Mouse (Mus musculus): ENCODE measurements around the gene Pygo1.

Pygo1 gene

DNA sequence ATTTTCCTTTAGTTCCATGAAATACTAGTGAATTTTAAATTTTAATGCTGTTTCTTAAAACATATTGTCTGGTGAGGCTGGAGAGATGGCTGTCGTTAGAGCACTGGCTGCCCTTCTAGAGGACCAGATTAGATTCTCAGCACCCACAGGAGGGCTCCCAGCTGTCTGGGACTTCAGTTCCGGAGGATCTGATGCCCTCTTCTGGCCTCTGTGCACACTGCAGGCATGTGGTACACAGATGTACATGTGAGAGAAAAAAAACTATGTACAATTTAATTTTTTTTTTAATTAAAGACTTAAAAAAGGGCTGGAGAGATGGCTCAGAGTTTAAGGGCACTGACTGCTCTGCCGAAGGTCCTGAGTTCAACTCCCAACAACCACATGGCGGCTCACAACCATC lies 9.9 kb downstream of the Pygo1 start:
- DNase-seq (ENCODE audit: low read depth, low spot score) = no peak

DNA sequence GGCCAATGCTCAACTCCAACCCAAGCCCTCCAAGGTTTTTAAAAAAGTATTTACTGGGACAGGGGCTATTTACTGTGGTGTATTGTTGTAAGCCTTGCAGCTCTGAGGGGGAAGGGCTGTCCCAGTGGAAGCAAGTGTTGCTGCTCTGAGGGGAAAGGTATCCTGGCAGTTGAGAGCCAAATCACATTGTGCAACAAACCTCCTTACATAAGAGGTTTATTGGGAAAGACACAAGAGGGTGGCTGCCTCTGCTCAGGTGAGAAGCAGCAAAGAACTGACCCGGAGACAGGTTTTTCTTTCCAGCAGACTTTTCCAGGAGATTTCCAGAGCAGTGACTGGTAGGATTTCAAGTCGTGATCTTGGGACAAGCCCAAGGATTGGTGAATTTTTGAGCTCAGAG lies 10.9 kb downstream of the Pygo1 start:
- DNase-seq (ENCODE audit: low read depth, low spot score) = no peak

DNA sequence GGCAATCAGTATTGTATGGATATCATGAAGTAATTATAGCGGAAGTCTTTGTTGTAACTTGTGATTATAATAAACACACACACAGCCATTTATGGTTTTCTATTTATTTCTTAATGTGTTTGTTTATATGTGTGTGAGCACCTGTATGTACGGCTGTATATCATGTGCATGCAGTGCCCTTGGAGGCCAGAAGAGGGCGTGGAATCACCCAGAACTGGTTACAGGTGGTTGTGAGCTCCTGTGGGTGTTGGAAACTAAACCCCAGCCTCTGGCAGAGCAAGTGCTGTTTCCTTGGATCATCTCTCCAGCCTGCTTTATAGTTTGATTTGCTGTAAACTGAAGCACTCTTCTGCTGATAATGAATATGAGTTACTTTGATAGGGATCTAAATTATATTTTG lies 18.0 kb downstream of the Pygo1 start:
- no peak for DNase-seq (ENCODE audit: low read depth, low spot score)

DNA sequence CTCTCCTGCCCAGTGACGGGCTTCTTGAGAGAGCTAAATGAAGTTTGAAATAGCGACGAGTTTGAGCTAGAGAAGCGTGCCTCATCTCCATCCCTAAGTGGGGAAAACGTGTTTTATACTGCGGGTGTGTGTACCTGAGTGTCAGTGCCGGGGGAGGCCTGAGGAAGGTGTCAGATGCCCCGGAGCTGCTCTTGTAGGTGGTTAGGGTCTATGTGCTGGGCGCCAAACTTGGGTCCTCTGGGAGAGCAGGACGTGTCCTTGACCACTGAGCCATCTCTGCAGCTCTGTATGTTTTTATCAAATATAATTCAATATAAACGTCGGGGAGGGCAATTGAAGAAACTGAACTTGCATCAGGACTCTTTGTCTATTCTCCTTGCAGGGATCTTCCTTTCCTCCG lies 18.8 kb downstream of the Pygo1 start:
- no peak for DNase-seq (ENCODE audit: low read depth, low spot score)

DNA sequence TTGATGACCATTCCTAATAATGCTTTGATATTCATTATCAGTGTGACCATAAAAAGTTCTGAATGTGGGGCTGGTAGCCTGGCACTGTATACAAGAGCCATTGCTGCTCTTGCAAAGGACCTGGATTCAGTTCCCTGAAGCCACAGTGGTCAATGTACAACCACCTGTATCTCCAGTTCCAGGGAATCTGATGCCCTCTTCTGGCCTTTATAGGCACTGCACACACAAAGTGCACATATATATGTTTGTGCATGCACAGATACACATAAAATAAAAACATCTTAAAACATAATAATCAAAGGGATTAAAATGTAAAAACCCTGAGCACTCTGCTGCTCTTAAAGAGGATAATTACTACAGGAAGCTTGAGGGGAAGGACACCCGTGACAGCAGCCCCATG lies 21.6 kb downstream of the Pygo1 start:
- DNase-seq (ENCODE audit: low read depth, low spot score) = no peak

DNA sequence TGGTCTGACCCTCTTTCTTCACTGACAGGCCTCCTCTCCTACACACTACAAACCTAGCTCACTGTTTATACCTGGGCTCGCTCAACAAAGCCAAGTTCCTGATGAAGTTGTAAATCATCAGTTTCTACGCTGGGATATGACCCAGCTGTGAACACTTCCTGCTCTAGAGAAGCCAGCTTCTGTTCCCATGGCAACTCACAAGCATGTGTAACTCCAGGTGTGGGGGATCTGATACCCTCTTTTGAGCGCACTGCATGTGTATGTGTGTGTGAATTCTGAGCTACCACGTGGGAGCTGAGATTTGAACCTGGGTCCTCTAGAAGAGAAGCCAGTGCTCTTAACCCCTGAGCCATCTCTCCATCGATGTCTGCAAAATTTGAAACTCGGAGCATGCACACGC lies 24.1 kb downstream of the Pygo1 start:
- no peak for DNase-seq (ENCODE audit: low read depth, low spot score)

DNA sequence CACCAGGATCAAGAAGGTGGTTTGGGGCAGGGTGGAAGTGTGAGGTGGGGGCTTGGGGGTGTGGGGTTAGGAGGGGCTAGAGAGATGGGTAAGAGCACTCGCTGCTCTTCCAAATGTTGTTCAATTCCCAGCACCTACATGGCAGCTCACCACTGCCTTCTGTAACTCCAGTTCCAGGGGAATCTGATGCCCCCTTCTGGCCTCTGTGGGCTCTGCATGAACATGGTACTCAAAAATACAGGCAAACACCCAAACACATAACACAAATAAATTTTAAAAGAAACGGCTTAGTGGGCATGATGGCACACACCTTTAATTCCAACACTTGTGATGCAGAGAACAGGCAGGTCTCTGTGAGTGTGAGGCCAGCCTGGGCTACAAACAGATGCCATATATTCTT lies 29.3 kb downstream of the Pygo1 start:
- no peak for DNase-seq (ENCODE audit: low read depth, low spot score)

DNA sequence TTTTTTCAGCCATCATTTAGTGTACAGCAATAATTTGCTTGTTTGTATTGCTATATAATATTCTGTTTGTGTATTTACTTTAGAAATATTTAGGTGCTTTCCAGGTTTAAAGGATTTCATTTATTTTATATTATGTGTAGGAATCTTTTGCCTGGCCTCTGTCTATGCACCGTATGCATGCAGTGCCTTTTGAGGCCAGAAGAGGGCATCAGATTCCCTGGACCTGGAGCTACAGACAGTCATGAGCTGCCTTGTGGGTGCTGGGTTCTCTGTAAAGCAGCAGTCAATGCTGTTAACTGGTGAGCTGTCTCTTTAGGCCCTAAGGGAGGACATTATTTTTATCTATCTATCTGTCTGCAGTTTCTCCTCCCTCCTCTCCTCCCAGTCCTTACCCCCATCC lies 30.1 kb downstream of the Pygo1 start:
- peak; percentile 35 for DNase-seq (ENCODE audit: low read depth, low spot score)

DNA sequence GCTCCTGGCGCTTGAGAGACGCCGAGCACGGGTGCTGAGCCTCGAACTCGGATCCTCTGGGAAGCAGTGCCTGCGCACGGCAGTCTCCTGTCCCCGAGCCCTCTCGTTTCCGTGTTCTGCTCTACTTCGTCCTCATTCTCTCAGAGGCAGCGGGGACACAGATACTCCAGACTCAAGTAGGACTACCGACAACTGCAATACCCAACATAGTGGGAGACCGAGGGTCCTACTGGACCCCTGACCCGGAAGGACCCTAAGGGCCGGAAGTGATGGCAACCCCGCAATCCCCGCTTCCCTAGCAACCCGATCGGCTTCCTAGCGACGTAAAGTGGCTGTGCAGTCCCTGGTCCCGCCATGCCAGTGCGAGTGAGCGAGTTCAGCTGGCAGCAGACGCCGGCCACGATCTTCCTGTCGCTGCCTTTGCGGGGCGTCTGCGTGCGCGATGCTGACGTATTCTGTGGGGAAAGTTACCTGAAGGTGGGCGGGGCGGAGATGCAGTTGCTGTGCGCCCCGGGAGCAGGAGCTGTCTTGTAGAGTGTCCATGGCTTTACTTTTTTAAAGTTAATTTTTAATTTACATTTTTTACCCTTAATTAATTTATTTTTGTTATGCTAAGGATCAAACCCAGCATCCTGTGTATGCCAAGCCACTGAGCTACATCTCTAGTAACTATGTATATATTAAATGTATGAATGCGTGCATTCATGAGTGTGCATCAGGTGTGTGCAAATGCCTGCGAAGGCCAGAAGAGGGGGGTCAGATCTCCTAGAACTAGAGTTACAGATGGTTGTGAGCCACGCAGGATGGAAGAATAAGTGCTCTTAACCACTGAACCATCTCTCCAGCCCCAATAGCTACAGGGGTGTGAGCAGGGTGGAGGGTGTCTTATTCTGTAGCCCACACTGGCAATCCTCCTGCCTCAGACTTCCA lies 33.3 kb downstream of the Pygo1 start, which contains the start of the genes Dyx1c1 and Gm44503:
Gene Dyx1c1 (plus strand): TSS at position 265 of the 930 bp plus-strand sequence.
Gene Gm44503 (plus strand): TSS at position 332 of the 930 bp plus-strand sequence.
- DNase-seq (ENCODE audit: low read depth, low spot score) = peak; percentile 75

DNA sequence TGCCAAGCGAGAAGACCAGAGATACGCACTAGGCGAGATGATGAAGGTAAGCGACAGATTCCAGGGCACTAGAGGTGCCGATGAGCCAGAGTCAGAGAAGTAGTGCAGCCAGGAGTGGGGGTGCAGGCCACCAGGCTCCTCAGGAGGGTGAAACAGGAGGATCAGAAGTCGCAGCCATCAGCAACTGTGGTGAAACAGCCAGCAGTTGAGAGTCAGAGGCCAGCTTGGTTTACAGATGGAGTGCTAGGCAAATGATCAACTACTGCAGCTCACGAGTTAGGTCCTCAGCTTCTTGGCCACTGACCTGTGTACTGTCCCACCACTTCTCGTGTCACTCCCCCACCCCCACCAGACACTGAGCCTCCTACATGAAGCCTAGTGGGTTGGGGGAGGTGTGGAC lies 35.9 kb downstream of the Pygo1 start:
- DNase-seq (ENCODE audit: low read depth, low spot score) = no peak

DNA sequence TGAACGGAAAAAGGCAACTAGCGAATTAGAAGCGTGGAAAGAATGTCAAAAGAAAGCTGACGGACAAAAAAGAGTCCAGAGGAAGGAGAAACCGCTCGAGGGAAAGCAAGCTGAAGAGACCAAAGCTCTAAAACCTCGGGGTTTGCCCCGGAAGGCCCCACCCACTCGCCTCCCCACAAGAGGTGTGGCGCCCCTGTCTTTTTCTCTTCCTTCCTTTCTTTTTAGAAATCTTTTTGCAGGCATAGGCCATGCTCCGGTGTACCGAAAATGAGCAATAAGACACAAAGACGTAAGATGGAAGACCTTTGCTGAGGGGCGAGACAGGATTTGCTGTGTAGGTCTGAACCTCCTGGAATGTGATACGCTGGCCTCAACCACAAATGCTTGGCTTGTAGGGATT lies 36.5 kb downstream of the Pygo1 start:
- no peak for DNase-seq (ENCODE audit: low read depth, low spot score)

DNA sequence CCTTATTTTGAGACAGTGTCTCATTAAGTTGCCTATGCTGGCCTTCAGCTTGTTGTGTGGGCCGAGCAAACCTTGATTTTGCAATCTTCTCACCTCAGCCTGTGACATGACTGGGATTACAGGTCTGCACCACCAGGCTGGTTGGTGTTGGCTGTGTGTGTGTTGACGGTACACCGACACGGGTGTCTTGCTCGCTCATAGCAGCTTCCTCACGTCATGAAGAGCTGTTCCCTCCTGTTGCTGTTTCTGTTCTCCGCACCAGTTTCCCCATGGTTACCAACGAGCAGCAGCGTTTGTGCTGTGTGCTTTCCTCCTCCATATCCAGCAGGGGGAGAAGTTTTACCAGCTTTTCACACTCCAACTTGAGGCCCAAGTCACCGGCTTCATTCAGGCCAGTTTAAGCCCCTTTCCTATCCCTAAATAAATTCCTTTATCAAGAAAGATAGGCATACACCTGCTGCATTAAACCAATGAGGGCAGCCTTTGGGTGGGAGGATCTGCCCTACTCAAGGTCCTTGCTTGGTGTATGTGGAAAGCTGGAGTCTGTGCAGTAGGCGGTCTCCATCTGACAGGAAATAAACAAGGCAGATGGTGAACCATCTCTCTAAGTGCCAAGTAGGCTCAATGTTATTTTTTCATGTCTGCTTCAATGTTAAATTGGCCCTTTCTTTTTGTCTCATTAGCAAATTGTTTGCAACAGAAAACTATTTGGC lies 43.1 kb downstream of the Pygo1 start:
- DNase-seq (ENCODE audit: low read depth, low spot score) = peak; percentile 53

DNA sequence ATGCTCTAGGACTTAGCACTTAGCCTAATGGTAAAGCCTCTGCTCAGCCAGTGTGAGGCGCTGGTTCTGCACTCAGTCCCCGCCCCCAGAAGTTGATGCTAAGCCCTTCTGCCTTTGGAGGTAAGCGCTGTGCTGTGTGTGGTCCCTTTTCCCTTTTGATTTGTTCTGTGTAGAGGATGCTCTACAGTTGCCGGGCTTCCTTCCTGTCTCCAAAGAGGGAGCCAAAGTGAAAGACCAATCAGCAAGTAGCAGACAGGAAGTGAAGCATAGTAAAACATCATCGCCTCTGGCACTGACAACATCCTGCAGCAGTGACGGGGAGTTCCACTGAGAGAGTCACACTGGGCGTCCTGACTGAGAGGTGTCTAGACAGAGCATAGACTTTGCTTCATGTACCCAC lies 44.4 kb downstream of the Pygo1 start:
- no peak for DNase-seq (ENCODE audit: low read depth, low spot score)

DNA sequence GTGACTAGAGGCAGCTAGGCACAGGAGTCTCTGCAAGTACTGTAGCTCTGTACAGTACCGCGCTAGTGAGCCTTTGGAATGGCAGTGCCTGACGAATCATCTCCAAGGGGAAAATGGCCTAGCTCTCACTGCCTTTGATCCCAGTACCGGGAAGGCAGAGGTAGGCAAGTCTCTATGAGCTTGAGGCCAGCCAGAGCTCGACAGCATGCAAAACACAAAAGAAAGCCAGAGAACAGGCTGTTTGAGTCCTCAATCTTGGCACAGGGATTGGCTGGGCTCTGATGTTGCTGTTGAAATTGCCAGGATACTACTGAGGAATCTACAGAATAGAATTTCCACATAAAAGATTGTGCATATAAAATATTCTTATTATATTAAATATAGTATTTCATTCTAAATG lies 47.0 kb downstream of the Pygo1 start:
- DNase-seq (ENCODE audit: low read depth, low spot score) = no peak

DNA sequence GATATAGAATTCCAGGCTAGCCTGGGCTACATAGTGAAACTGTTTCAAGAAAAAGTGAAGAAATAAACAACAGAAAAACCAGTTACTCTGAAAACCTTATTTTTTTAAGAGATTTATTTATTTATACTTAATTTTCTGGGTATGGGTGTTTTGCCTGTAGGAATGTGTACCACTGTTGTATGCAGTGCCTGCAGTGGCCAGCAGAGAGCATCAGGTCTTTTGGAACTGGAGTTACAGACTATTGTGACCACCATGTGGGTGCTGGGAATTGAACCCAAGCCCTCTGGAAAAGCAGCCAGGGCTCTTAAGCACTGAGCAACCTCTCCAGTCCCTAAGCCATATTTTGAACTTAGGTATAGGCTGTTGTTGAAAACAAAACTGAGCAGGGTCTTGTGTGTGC lies 47.5 kb downstream of the Pygo1 start:
- no peak for DNase-seq (ENCODE audit: low read depth, low spot score)

DNA sequence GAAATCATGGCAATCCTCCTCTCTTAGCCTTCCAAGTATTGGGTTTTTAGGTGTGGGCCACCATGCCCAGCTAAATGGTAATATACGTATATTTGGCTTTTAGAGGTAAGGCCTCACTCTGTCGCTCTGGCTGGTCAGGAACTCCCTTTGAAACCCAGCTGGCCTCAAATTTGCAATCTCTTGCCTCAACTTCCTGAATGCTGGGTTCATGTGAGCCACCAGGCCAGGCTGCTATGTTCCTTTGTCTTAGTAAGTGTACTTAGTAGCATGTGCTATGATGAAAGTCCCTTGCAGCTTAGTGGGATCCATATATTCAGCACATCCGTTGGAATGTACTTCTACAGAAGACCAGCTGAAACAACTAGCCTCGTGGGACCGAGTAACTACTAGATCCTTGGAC lies 49.3 kb downstream of the Pygo1 start:
- no peak for DNase-seq (ENCODE audit: low read depth, low spot score)

DNA sequence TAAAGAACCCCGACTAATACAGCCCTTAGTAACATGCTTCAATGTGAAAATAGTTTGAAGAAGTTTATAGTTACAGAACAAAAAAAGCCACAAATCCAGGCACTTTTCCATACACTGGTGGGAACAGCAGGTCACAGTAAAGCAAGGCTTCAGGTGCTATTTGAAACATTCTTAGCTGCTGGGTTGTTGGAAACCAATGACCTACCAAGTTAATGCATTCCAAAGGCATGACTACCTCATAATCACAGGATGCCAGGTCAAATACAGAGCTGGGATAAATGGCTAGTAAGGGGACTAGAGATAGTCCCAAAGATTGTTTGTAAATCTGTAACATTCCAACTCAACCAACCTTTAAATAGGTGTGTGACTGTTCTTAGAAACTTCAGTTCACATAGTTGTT lies 49.8 kb downstream of the Pygo1 start:
- DNase-seq (ENCODE audit: low read depth, low spot score) = no peak

DNA sequence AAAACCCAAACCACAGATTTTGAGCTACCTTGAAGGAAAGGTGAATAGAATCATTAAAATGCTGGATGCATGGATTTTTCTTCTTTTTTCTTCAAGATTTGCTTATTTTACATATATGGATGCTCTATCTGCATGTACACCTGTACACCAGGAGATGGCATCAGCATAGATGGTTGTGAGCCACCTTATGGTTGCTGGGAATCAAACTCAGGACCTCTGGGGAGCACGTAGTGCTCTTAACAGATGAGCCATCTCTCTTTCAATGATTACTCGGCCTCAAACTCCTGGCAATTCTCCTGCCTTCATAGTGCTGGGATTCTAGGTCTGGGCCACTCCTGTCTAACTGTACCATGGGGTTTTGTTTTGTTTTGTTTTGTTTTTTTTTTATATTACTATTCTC lies 57.6 kb downstream of the Pygo1 start:
- no peak for DNase-seq (ENCODE audit: low read depth, low spot score)

DNA sequence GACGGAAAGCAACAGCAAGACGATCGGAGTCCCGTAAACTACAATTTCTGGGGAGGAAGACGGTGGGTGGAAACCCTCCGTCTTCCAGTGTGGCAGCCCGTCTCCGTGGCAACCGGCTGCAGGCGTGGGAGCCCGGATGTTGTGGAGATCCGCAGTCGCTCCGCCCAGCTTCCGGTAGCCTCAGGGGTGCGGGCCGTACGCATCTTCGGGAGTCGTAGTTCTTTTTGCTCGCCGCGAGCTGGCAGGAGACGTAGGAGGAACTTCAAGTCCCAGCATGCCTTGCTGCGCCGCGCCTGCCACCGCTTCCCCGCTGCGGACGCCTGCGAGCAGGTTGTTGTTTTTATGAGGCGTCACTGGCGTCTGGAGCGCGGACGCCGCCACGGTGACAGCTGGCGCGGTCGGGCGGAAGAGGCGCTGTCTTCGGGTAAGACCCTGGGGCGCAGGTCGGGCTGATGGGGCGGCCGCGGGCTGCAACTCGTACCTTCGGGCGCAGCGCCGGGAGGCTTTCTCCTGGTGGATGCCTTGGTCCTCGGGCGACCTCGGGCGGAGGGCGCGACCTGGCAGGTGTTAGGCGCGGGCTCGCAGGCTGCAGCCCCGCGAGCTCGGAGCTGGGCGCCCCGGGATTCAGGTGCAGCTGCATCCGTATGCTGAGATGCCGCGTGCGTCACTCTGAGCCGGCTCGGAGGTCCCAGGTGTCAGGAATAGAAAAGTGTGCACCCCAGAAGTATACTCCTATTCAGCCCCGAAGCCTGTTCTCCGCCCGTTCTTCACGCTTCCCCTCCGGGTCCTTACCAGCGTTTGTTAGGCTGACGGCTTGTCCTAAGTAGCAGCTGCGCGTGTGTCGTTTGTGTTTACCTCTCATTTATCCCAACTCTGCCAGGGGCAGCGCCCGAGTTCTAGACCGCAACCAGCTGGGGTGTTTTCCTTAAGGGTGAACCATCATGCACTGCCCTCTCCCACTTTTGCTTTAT lies 60.1 kb downstream of the Pygo1 start, which contains the start of the genes Ccpg1os and Ccpg1:
Gene Ccpg1os (minus strand): TSS at position 133 of the 971 bp plus-strand sequence.
Gene Ccpg1 (plus strand): TSS at position 180 of the 971 bp plus-strand sequence.
- peak; percentile 92 for DNase-seq (ENCODE audit: low read depth, low spot score)

DNA sequence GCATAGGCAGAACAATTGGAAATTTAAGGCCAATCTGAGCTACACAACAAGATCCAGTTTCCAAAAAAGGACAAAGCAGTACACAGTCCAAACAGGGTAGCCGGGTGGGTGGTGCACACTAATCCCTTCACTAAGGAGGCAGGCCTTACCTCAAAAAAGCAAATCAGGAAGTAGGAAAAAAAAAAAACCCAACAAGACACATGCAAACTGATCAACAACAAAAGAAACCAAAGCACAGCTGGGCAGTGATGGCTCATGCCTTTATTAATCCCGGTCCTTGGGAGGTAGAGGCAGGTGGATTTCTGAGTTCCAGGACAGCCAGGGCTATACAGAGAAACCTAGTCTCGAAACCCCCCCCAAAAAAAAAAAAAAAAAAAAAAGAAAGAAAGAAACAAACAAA lies 62.3 kb downstream of the Pygo1 start:
- no peak for DNase-seq (ENCODE audit: low read depth, low spot score)

DNA sequence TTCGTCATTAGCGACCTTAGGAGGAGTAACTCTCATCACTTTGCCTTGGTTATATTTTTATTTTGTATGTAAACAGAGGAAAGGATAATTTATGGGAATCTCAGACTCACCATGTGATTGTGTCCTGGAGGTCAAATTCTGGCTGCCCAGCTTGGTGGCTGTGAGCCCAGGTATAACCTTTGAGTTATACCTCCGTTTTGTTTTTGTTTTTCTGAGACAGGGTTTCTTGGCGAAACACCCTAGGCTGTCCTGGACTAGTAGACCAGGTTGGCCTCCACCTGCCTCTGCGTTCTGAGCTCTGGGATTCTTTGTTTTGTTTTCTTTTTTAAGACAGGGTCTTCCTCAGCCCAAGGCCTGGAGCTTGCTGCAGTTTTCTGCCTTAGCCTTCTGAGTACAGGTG lies 63.3 kb downstream of the Pygo1 start:
- DNase-seq (ENCODE audit: low read depth, low spot score) = no peak

DNA sequence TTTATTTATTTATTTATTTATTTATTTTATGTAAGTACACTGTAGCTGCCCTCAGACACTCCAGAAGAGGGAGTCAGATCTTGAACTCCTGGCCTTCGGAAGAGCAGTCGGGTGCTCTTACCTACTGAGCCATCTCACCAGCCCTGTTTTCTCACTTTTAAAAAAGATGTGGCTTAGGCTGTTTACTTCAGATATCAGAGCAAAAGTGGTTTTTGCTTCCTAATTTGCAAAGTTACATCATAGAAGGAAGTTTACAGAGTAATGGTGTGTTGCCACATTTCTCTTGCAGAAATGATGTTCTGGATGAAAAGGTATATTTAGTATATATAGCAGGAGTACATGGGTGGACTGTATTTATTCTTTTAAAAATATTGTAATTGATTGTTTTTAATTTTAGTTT lies 66.0 kb downstream of the Pygo1 start:
- no peak for DNase-seq (ENCODE audit: low read depth, low spot score)

Data from retina, postnatal 7 days (tissue).